Mouse (Mus musculus) liver, postnatal 0 days (tissue): ENCODE data around the gene Slc38a8.

Source experiments
- CTCF ChIP-seq: sonication (generic); IDR thresholded peaks from 2 replicates; pipeline ENCODE4 v1.5.1; 2016; ENCODE audit warnings: antibody characterized with exemption, low read depth
- EP300 ChIP-seq: IDR thresholded peaks from 2 replicates; pipeline ENCODE4 v1.6.1; 2016; ENCODE audit warnings: antibody characterized with exemption, low read depth, mild to moderate bottlenecking

DNA sequence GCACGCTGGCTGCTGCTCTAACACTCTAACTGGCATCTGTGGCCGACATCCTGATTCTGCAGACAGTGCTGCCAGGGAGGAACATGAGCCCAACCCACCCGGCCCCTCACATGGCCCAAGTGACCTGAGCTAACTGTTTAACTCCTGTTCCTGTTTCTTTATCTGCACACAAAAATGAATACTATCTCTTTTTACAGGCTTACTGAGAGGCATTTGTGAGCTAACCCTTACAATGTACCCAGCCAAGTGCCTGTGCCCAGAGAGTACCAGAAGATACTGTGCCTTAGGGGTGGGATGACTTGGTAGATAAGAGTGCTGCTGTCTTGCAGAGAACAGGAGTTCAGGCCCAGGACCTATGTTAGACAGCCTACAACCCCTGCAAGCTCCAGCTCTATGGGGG, 13.4 kb upstream of the Slc38a8 start:
- TF ChIP-seq CTCF = no peak
- TF ChIP-seq EP300 = peak; percentile 92
